Mouse (Mus musculus): ENCODE data around the gene Rapgef1. TPM values are rescaled to one million over a fixed set of nuclear protein-coding genes. Genes with fewer than 3 reads are reported as not detected.
A peak's percentile ranks its signal among the peaks of the same experiment; 100 is the strongest.

Gene Rapgef1
- total and polyA plus RNA-seq, 2 experiments = 11.8 to 25.3 TPM

- no peak for DNase-seq (ENCODE audit: extremely low read depth, low read depth, low spot score)
- WGBS = 66% methylated on average over 2 of the region's 2 CpGs
- no peak overlapping the region for H3K4me3 ChIP-seq (ENCODE audit: insufficient read depth, low read depth, low read length)
- H3K4me1 ChIP-seq (ENCODE audit: control insufficient read depth, insufficient read depth, low read length) = 0 out of 2 replicates have a peak, but pooled peaks cover 1% of the 10 kb centered on the region
- no peaks in the 10 kb centered on the region for H3K27me3 ChIP-seq (ENCODE audit: control insufficient read depth, insufficient read depth, low read length)
- TF ChIP-seq POLR2A (IDR thresholded peaks at IDR 0.05; ENCODE audit: extremely low read depth, insufficient read depth, low read length) = no peak
- no peak overlapping the region for H3K27ac ChIP-seq (replicated peaks; ENCODE audit: insufficient read depth, low read depth, low read length)
- H3K36me3 ChIP-seq (ENCODE audit: control insufficient read depth, insufficient read depth, low read length) = peaks cover 10% of the 10 kb centered on the region; the same call in 1 of the 2 replicates
- no peak overlapping the region for H3K9ac ChIP-seq (ENCODE audit: low read depth, low read length)
- no peaks in the 10 kb centered on the region for H3K79me2 ChIP-seq (ENCODE audit: control insufficient read depth, insufficient read depth, low read length)
Observed at GRCm38 (mm10) chr2:29729500-29729899, 110.0 kb downstream of the Rapgef1 start.

GRCm38 (mm10) chr2:29731545-29731944, 112.0 kb downstream of the Rapgef1 start:
- no peak overlapping the region for H3K27ac ChIP-seq (replicated peaks; ENCODE audit: insufficient read depth, low read depth, low read length)
- no peak overlapping the region for H3K9ac ChIP-seq (ENCODE audit: low read depth, low read length)
- H3K4me3 ChIP-seq (ENCODE audit: insufficient read depth, low read depth, low read length) = no peak overlapping the region
- no peaks in the 10 kb centered on the region for H3K79me2 ChIP-seq (ENCODE audit: control insufficient read depth, insufficient read depth, low read length)
- TF ChIP-seq POLR2A (IDR thresholded peaks at IDR 0.05; ENCODE audit: extremely low read depth, insufficient read depth, low read length) = no peak
- TF ChIP-seq CTCF (IDR thresholded peaks at IDR 0.05; ENCODE audit: low read depth, low read length) = peak; percentile 95
- H3K27me3 ChIP-seq (ENCODE audit: control insufficient read depth, insufficient read depth, low read length) = no peaks in the 10 kb centered on the region
- 18% methylated on average over 3 of the region's 3 CpGs for WGBS
- H3K4me1 ChIP-seq (ENCODE audit: control insufficient read depth, insufficient read depth, low read length) = peaks cover 14% of the 10 kb centered on the region
- DNase-seq (ENCODE audit: extremely low read depth, low read depth, low spot score) = peak; percentile 82
- peaks cover 3% of the 10 kb centered on the region; the same call in 1 of the 2 replicates for H3K36me3 ChIP-seq (ENCODE audit: control insufficient read depth, insufficient read depth, low read length)

- WGBS = 89% methylated on average over 10 of the region's 10 CpGs
- no peak overlapping the region for H3K27ac ChIP-seq (replicated peaks; ENCODE audit: insufficient read depth, low read depth, low read length)
- H3K9ac ChIP-seq (ENCODE audit: low read depth, low read length) = no peak overlapping the region
- no peaks in the 10 kb centered on the region for H3K27me3 ChIP-seq (ENCODE audit: control insufficient read depth, insufficient read depth, low read length)
- H3K4me1 ChIP-seq (ENCODE audit: control insufficient read depth, insufficient read depth, low read length) = peaks cover 20% of the 10 kb centered on the region
- H3K4me3 ChIP-seq (ENCODE audit: insufficient read depth, low read depth, low read length) = no peak overlapping the region
- TF ChIP-seq POLR2A (IDR thresholded peaks at IDR 0.05; ENCODE audit: extremely low read depth, insufficient read depth, low read length) = no peak
- TF ChIP-seq CTCF (IDR thresholded peaks at IDR 0.05; ENCODE audit: low read depth, low read length) = no peak
- peak; percentile 22 for DNase-seq (ENCODE audit: extremely low read depth, low read depth, low spot score)
- no peaks in the 10 kb centered on the region for H3K79me2 ChIP-seq (ENCODE audit: control insufficient read depth, insufficient read depth, low read length)
- H3K36me3 ChIP-seq (ENCODE audit: control insufficient read depth, insufficient read depth, low read length) = no peaks in the 10 kb centered on the region; the same call in 1 of the 2 replicates
Observed at GRCm38 (mm10) chr2:29732559-29732958, 113.0 kb downstream of the Rapgef1 start.

GRCm38 (mm10) chr2:29733348-29733747, 113.8 kb downstream of the Rapgef1 start:
- 94% methylated on average over 5 of the region's 5 CpGs for WGBS
- TF ChIP-seq POLR2A (IDR thresholded peaks at IDR 0.05; ENCODE audit: extremely low read depth, insufficient read depth, low read length) (no peak), CTCF (IDR thresholded peaks at IDR 0.05; ENCODE audit: low read depth, low read length) (no peak)
- H3K79me2 ChIP-seq (ENCODE audit: control insufficient read depth, insufficient read depth, low read length) = no peaks in the 10 kb centered on the region
- no peak overlapping the region for H3K4me3 ChIP-seq (ENCODE audit: insufficient read depth, low read depth, low read length)
- H3K36me3 ChIP-seq (ENCODE audit: control insufficient read depth, insufficient read depth, low read length) = no peaks in the 10 kb centered on the region
- H3K27ac ChIP-seq (replicated peaks; ENCODE audit: insufficient read depth, low read depth, low read length) = no peak overlapping the region
- DNase-seq (ENCODE audit: extremely low read depth, low read depth, low spot score) = no peak
- peaks cover 27% of the 10 kb centered on the region for H3K4me1 ChIP-seq (ENCODE audit: control insufficient read depth, insufficient read depth, low read length)
- no peaks in the 10 kb centered on the region for H3K27me3 ChIP-seq (ENCODE audit: control insufficient read depth, insufficient read depth, low read length)
- no peak overlapping the region for H3K9ac ChIP-seq (ENCODE audit: low read depth, low read length)

GRCm38 (mm10) chr2:29735708-29736107, 116.2 kb downstream of the Rapgef1 start:
- Histone ChIP-seq H3K4me3 (ENCODE audit: insufficient read depth, low read depth, low read length) (no peak overlapping the region), H3K79me2 (ENCODE audit: control insufficient read depth, insufficient read depth, low read length) (no peaks in the 10 kb centered on the region), H3K4me1 (ENCODE audit: control insufficient read depth, insufficient read depth, low read length) (peaks cover 29% of the 10 kb centered on the region), H3K27ac (replicated peaks; ENCODE audit: insufficient read depth, low read depth, low read length) (no peak overlapping the region), H3K36me3 (ENCODE audit: control insufficient read depth, insufficient read depth, low read length) (no peaks in the 10 kb centered on the region), H3K9ac (ENCODE audit: low read depth, low read length) (no peak overlapping the region), H3K27me3 (ENCODE audit: control insufficient read depth, insufficient read depth, low read length) (no peaks in the 10 kb centered on the region)
- WGBS = 88% methylated on average over 12 of the region's 12 CpGs
- no peak for TF ChIP-seq POLR2A (IDR thresholded peaks at IDR 0.05; ENCODE audit: extremely low read depth, insufficient read depth, low read length)
- DNase-seq (ENCODE audit: extremely low read depth, low read depth, low spot score) = no peak

GRCm38 (mm10) chr2:29737209-29737925, 117.8 kb downstream of the Rapgef1 start:
- 22% methylated on average over 12 of the region's 12 CpGs for WGBS
- H3K36me3 ChIP-seq (ENCODE audit: control insufficient read depth, insufficient read depth, low read length) = no peaks in the 10 kb centered on the region
- no peaks in the 10 kb centered on the region for H3K79me2 ChIP-seq (ENCODE audit: control insufficient read depth, insufficient read depth, low read length)
- peak overlapping the region; percentile 80 for H3K27ac ChIP-seq (replicated peaks; ENCODE audit: insufficient read depth, low read depth, low read length)
- peak; percentile 18; the same call in 1 of the 2 replicates for TF ChIP-seq POLR2A (IDR thresholded peaks at IDR 0.05; ENCODE audit: extremely low read depth, insufficient read depth, low read length)
- TF ChIP-seq CTCF (IDR thresholded peaks at IDR 0.05; ENCODE audit: low read depth, low read length) = 0 out of 2 replicates have a peak, but pooled peaks have one; percentile 0
- no peak overlapping the region for H3K9ac ChIP-seq (ENCODE audit: low read depth, low read length)
- DNase-seq (ENCODE audit: extremely low read depth, low read depth, low spot score) = peak; percentile 93
- no peaks in the 10 kb centered on the region for H3K27me3 ChIP-seq (ENCODE audit: control insufficient read depth, insufficient read depth, low read length)
- peaks cover 27% of the 10 kb centered on the region for H3K4me1 ChIP-seq (ENCODE audit: control insufficient read depth, insufficient read depth, low read length)
- no peak overlapping the region for H3K4me3 ChIP-seq (ENCODE audit: insufficient read depth, low read depth, low read length)
